ENCODE assay signal across 8 mouse cellular contexts in the genomic region with DNA sequence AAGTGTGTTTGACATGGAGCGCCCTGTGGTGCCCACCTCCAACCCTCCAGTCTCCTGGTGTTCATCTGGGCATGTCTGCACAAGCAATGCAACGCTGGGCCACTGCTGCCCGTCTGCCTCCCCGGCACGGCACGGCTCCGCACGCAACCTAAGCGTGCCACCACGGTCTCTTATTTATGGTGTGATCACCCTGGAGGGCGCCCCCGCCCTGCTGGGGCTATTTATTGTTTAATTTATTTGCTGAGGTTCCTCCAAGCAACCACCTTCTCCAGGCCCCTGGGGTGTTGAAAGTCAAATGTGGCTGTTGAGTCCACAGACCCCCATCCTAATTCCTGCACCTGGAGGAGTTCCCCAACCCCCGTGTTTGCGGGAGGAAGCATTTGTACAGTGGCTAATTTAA. TPM values are rescaled to one million over a fixed set of nuclear protein-coding genes. Genes with fewer than 3 reads are reported as not detected.
DNase-seq lines count a peak whose midpoint lies in the region; ATAC-seq and TF ChIP-seq lines count a peak whose summit lies in the region.

No protein-coding gene starts in this region.

- 88% methylated on average over 14 of the region's 14 CpGs for WGBS in lung, embryonic 14.5 days
- 72% methylated on average over 14 of the region's 14 CpGs for WGBS in intestine, embryonic 15.5 days
- 84% methylated on average over 14 of the region's 14 CpGs for whole genome bisulfite sequencing in neural tube, embryonic 15.5 days

- peak overlapping the region; percentile 92 for H3K4me2 ChIP-seq in lung, embryonic 14.5 days
- H3K4me2 ChIP-seq in intestine, embryonic 15.5 days (replicated peaks) = peak overlapping the region; percentile 91
- H3K4me2 ChIP-seq in neural tube, embryonic 15.5 days = peak overlapping the region; percentile 92

- ATAC-seq in lung, embryonic 14.5 days (ENCODE audit: insufficient read depth) = no peak
- no peak for ATAC-seq in intestine, embryonic 15.5 days
- no peak for ATAC-seq in neural tube, embryonic 15.5 days (ENCODE audit: low FRiP score)
- ATAC-seq in CD4-positive, CD25-positive, alpha-beta regulatory T cell, adult 4 months = no peak

- peak overlapping the region; percentile 87 for H3K4me3 ChIP-seq in lung, embryonic 14.5 days (ENCODE audit: low read depth, low read length)
- H3K4me3 ChIP-seq in intestine, embryonic 15.5 days (replicated peaks) = peak overlapping the region; percentile 92
- H3K4me3 ChIP-seq in neural tube, embryonic 15.5 days (replicated peaks) = peak overlapping the region; percentile 95; the same call in 1 of the 2 replicates

- no peak for TF ChIP-seq CTCF in lung, embryonic 14.5 days (IDR thresholded peaks at IDR 0.05; ENCODE audit: low read depth)

- no peak overlapping the region for H3K27ac ChIP-seq in lung, embryonic 14.5 days (ENCODE audit: low read depth)
- peak overlapping the region; percentile 98; the same call in 1 of the 2 replicates for H3K27ac ChIP-seq in intestine, embryonic 15.5 days
- no peak overlapping the region for H3K27ac ChIP-seq in neural tube, embryonic 15.5 days (replicated peaks)

- peaks cover 35% of the 10 kb centered on the region for H3K4me1 ChIP-seq in lung, embryonic 14.5 days (ENCODE audit: insufficient read depth)
- peaks cover 44% of the 10 kb centered on the region for H3K4me1 ChIP-seq in intestine, embryonic 15.5 days (replicated peaks)
- peaks cover 32% of the 10 kb centered on the region for H3K4me1 ChIP-seq in neural tube, embryonic 15.5 days

- H3K36me3 ChIP-seq in lung, embryonic 14.5 days (ENCODE audit: insufficient read depth) = peaks cover 32% of the 10 kb centered on the region
- H3K36me3 ChIP-seq in intestine, embryonic 15.5 days = peaks cover 11% of the 10 kb centered on the region
- peaks cover 25% of the 10 kb centered on the region for H3K36me3 ChIP-seq in neural tube, embryonic 15.5 days

- H3K9ac ChIP-seq in lung, embryonic 14.5 days = 0 out of 2 replicates have a peak overlapping the region, but pooled peaks have one; percentile 83
- H3K9ac ChIP-seq in intestine, embryonic 15.5 days = peak overlapping the region; percentile 93
- no peak overlapping the region for H3K9ac ChIP-seq in neural tube, embryonic 15.5 days (replicated peaks)

- no peaks in the 10 kb centered on the region for H3K9me3 ChIP-seq in lung, embryonic 14.5 days (ENCODE audit: low read depth, low read length)
- no peaks in the 10 kb centered on the region for H3K9me3 ChIP-seq in intestine, embryonic 15.5 days
- H3K9me3 ChIP-seq in neural tube, embryonic 15.5 days (replicated peaks) = no peaks in the 10 kb centered on the region

- H3K27me3 ChIP-seq in lung, embryonic 14.5 days (ENCODE audit: insufficient read depth, low read length) = no peaks in the 10 kb centered on the region
- no peaks in the 10 kb centered on the region for H3K27me3 ChIP-seq in intestine, embryonic 15.5 days (replicated peaks)
- H3K27me3 ChIP-seq in neural tube, embryonic 15.5 days (replicated peaks) = no peaks in the 10 kb centered on the region

- peak; percentile 25 to 33 for DNase-seq in cerebellum, postnatal 10 days
- DNase-seq in cerebellum, postnatal 36 days = no peak
- no peak for DNase-seq in lung, embryonic 14.5 days
- no peak for DNase-seq in lung, postnatal 10 days
- DNase-seq in gastrocnemius, postnatal 25 days = no peak

RNA-seq across cellular contexts. Expression of a gene that starts 3.1 kb away (rescaled TPM):
- polyA plus RNA-seq in lung, embryonic 14.5 days (2014; fragmentation: Nextera tagmentation; extraction: Ambion mirVana) = 48.6 TPM in 2 replicates
- 53.8 and 54.5 TPM in 2 replicates for polyA plus RNA-seq in intestine, embryonic 15.5 days (2015; fragmentation: Nextera tagmentation; extraction: Ambion mirVana)
- 66.8 and 78.7 TPM in 2 replicates for polyA plus RNA-seq in neural tube, embryonic 15.5 days (2015; fragmentation: Nextera tagmentation; extraction: Ambion mirVana)
- polyA plus RNA-seq in CD4-positive, CD25-positive, alpha-beta regulatory T cell, adult 4 months (2017; shearing (Covaris generic)) = 1 to 10 TPM; 1.5 to 4.3 TPM
- total RNA-seq in gastrocnemius, postnatal 25 days (2021) = 10 to 100 TPM; 20.6 to 22.2 TPM

RNA-seq across cellular contexts. Expression of a gene that starts 45.6 kb away (rescaled TPM):
- polyA plus RNA-seq in lung, embryonic 14.5 days (2014; fragmentation: Nextera tagmentation; extraction: Ambion mirVana) = 93.8 and 97.9 TPM in 2 replicates
- polyA plus RNA-seq in intestine, embryonic 15.5 days (2015; fragmentation: Nextera tagmentation; extraction: Ambion mirVana) = 97.9 and 131 TPM in 2 replicates
- polyA plus RNA-seq in neural tube, embryonic 15.5 days (2015; fragmentation: Nextera tagmentation; extraction: Ambion mirVana) = 63.8 and 71.3 TPM in 2 replicates
- 10 to 100 TPM; 24.7 to 25.1 TPM for polyA plus RNA-seq in CD4-positive, CD25-positive, alpha-beta regulatory T cell, adult 4 months (2017; shearing (Covaris generic))
- total RNA-seq in gastrocnemius, postnatal 25 days (2021) = 1 to 10 TPM; 9.8 to 9.9 TPM

RNA-seq across cellular contexts. Expression of a gene that starts 45.9 kb away (rescaled TPM):
- 13.3 and 15.0 TPM in 2 replicates for polyA plus RNA-seq in lung, embryonic 14.5 days (2014; fragmentation: Nextera tagmentation; extraction: Ambion mirVana)
- 12.7 and 14.0 TPM in 2 replicates for polyA plus RNA-seq in intestine, embryonic 15.5 days (2015; fragmentation: Nextera tagmentation; extraction: Ambion mirVana)
- 8.3 and 9.4 TPM in 2 replicates for polyA plus RNA-seq in neural tube, embryonic 15.5 days (2015; fragmentation: Nextera tagmentation; extraction: Ambion mirVana)
- polyA plus RNA-seq in CD4-positive, CD25-positive, alpha-beta regulatory T cell, adult 4 months (2017; shearing (Covaris generic)) = 10 to 100 TPM; 17.1 to 23.5 TPM
- 1 to 10 TPM; 3.5 to 5.2 TPM for total RNA-seq in gastrocnemius, postnatal 25 days (2021)

Comparison
In these comparisons a context has a peak if more than half of its experiments do, and no peak if none do; other contexts are left out.
1. DNase-seq: peak in cerebellum, postnatal 10 days (2 of 2); none in cerebellum, postnatal 36 days (0 of 2), lung, embryonic 14.5 days (single experiment), lung, postnatal 10 days (single experiment) and gastrocnemius, postnatal 25 days (single experiment).
2. Peak in every context shown above with its lines, with median percentiles within 50 percentile points of each other: H3K4me2 ChIP-seq and H3K4me3 ChIP-seq.